Mouse (Mus musculus): ENCODE results near the gene Fam208a.

The Fam208a gene

GRCm38 (mm10) chr14:27428573-27428972 lies at the start of gene Fam208a:
TSS of gene Fam208a (plus strand) at chr14:27428834.
- peak; percentile 93 to 97 for DNase-seq (ENCODE audit: inconsistent age in 2 of 2, low spot score in 1 of 2)

GRCm38 (mm10) chr14:27379404-27379803 lies 49.2 kb upstream of the Fam208a start:
- peak; percentile 31 to 62 for DNase-seq (ENCODE audit: inconsistent age in 2 of 2, low spot score in 1 of 2)

GRCm38 (mm10) chr14:27381459-27381858 lies 47.2 kb upstream of the Fam208a start:
- no peak for DNase-seq (ENCODE audit: inconsistent age in 2 of 2, low spot score in 1 of 2)

GRCm38 (mm10) chr14:27383321-27383830 lies 45.3 kb upstream of the Fam208a start:
- no peak for DNase-seq (ENCODE audit: inconsistent age in 2 of 2, low spot score in 1 of 2)

- no peak for DNase-seq (ENCODE audit: inconsistent age in 2 of 2, low spot score in 1 of 2)
Observed at GRCm38 (mm10) chr14:27384143-27384542, 44.5 kb upstream of the Fam208a start.

GRCm38 (mm10) chr14:27388616-27389015 lies 40.0 kb upstream of the Fam208a start:
- no peak for DNase-seq (ENCODE audit: inconsistent age in 2 of 2, low spot score in 1 of 2)

- DNase-seq (ENCODE audit: inconsistent age in 2 of 2, low spot score in 1 of 2): no peak
Observed at GRCm38 (mm10) chr14:27389722-27390121, 38.9 kb upstream of the Fam208a start.

GRCm38 (mm10) chr14:27390663-27391062 lies 38.0 kb upstream of the Fam208a start:
- DNase-seq (ENCODE audit: inconsistent age in 2 of 2, low spot score in 1 of 2): no peak

GRCm38 (mm10) chr14:27391776-27392308 lies 36.8 kb upstream of the Fam208a start:
- no peak for DNase-seq (ENCODE audit: inconsistent age in 2 of 2, low spot score in 1 of 2)

- DNase-seq (ENCODE audit: inconsistent age in 2 of 2, low spot score in 1 of 2): no peak
Observed at GRCm38 (mm10) chr14:27392660-27393059, 36.0 kb upstream of the Fam208a start.

GRCm38 (mm10) chr14:27393806-27394205 lies 34.8 kb upstream of the Fam208a start:
- DNase-seq (ENCODE audit: inconsistent age in 2 of 2, low spot score in 1 of 2): no peak

GRCm38 (mm10) chr14:27396424-27396823 lies 32.2 kb upstream of the Fam208a start:
- DNase-seq (ENCODE audit: inconsistent age in 2 of 2, low spot score in 1 of 2): no peak

GRCm38 (mm10) chr14:27397526-27397925 lies 31.1 kb upstream of the Fam208a start:
- no peak for DNase-seq (ENCODE audit: inconsistent age in 2 of 2, low spot score in 1 of 2)

GRCm38 (mm10) chr14:27400495-27400894 lies 28.1 kb upstream of the Fam208a start:
- DNase-seq (ENCODE audit: inconsistent age in 2 of 2, low spot score in 1 of 2): no peak

- no peak for DNase-seq (ENCODE audit: inconsistent age in 2 of 2, low spot score in 1 of 2)
Observed at GRCm38 (mm10) chr14:27401717-27402278, 26.8 kb upstream of the Fam208a start.

- no peak for DNase-seq (ENCODE audit: inconsistent age in 2 of 2, low spot score in 1 of 2)
Observed at GRCm38 (mm10) chr14:27402332-27403250, 26.0 kb upstream of the Fam208a start.

- no peak for DNase-seq (ENCODE audit: inconsistent age in 2 of 2, low spot score in 1 of 2)
Observed at GRCm38 (mm10) chr14:27405452-27405851, 23.2 kb upstream of the Fam208a start.

GRCm38 (mm10) chr14:27405947-27406346 lies 22.7 kb upstream of the Fam208a start:
- no peak for DNase-seq (ENCODE audit: inconsistent age in 2 of 2, low spot score in 1 of 2)

- DNase-seq (ENCODE audit: inconsistent age in 2 of 2, low spot score in 1 of 2): peak in 1 of 2 experiments; percentile 38
Observed at GRCm38 (mm10) chr14:27408240-27408639, 20.4 kb upstream of the Fam208a start.

- no peak for DNase-seq (ENCODE audit: inconsistent age in 2 of 2, low spot score in 1 of 2)
Observed at GRCm38 (mm10) chr14:27409662-27410061, 19.0 kb upstream of the Fam208a start.

GRCm38 (mm10) chr14:27411492-27411891 lies 17.1 kb upstream of the Fam208a start:
- no peak for DNase-seq (ENCODE audit: inconsistent age in 2 of 2, low spot score in 1 of 2)

- DNase-seq (ENCODE audit: inconsistent age in 2 of 2, low spot score in 1 of 2): no peak
Observed at GRCm38 (mm10) chr14:27412699-27413098, 15.9 kb upstream of the Fam208a start.
